Mouse (Mus musculus) neural tube, embryonic 13.5 days (tissue): ENCODE results near the gene Sema4c. TPM values are rescaled to one million over a fixed set of nuclear protein-coding genes. Genes with fewer than 3 reads are reported as not detected.

Experiments
- ATAC-seq: fragments of 200-750 bp; cut with Nextera tagmentation; 2 replicates; pipeline ENCODE4 v1.8.0; 2017; ENCODE audit warnings: low read depth, mild to moderate bottlenecking, moderate TSS enrichment, moderate library complexity
- H3K27ac ChIP-seq: fragments of 300-500 bp; sonication (generic); replicated peaks from 2 replicates; pipeline ENCODE4 v1.5.1; 2015; ENCODE audit warnings: moderate library complexity, mild to moderate bottlenecking, inconsistent platforms
- H3K27me3 ChIP-seq: fragments of 300-500 bp; sonication (generic); 2 replicates; pipeline ENCODE4 v1.6.1; 2015; ENCODE audit warnings: mild to moderate bottlenecking, inconsistent platforms
- H3K36me3 ChIP-seq: fragments of 300-500 bp; sonication (generic); 2 replicates; pipeline ENCODE4 v1.6.1; 2015; ENCODE audit warnings: mild to moderate bottlenecking, inconsistent platforms
- H3K4me1 ChIP-seq: fragments of 300-500 bp; sonication (generic); replicated peaks from 2 replicates; pipeline ENCODE4 v1.6.1; 2015; ENCODE audit warnings: inconsistent platforms
- H3K4me2 ChIP-seq: fragments of 300-500 bp; sonication (generic); 2 replicates; pipeline ENCODE4 v1.6.1; 2015; ENCODE audit warnings: inconsistent platforms, mild to moderate bottlenecking, moderate library complexity
- H3K4me3 ChIP-seq: fragments of 300-500 bp; sonication (generic); 2 replicates; pipeline ENCODE4 v1.5.1; 2015; ENCODE audit warnings: mild to moderate bottlenecking, inconsistent platforms
- H3K9ac ChIP-seq: fragments of 300-500 bp; sonication (generic); 2 replicates; pipeline ENCODE4 v1.6.1; 2015; ENCODE audit warnings: moderate library complexity, mild to moderate bottlenecking, inconsistent platforms
- H3K9me3 ChIP-seq: fragments of 300-500 bp; sonication (generic); 2 replicates; pipeline ENCODE4 v1.6.1; 2016; ENCODE audit warnings: inconsistent platforms
- WGBS: fragments of 180-500 bp; shearing (Covaris S2); methylation state at CpG from one replicate; pipeline ENCODE4 v1.1.7; 2015; 5-methylcytosine and 5-hydroxymethylcytosine counted together
- polyA plus RNA-seq: library from polyadenylated mRNA; unstranded; fragments of >200 nt; fragmentation: Nextera tagmentation; extraction: Ambion mirVana; gene quantifications from 2 replicates; pipeline ENCODE4 v1.2.1, GENCODE M21; 2015

Sema4c gene
- polyA plus RNA-seq, 1 experiment from 2014 or later = 25.2 TPM

DNA sequence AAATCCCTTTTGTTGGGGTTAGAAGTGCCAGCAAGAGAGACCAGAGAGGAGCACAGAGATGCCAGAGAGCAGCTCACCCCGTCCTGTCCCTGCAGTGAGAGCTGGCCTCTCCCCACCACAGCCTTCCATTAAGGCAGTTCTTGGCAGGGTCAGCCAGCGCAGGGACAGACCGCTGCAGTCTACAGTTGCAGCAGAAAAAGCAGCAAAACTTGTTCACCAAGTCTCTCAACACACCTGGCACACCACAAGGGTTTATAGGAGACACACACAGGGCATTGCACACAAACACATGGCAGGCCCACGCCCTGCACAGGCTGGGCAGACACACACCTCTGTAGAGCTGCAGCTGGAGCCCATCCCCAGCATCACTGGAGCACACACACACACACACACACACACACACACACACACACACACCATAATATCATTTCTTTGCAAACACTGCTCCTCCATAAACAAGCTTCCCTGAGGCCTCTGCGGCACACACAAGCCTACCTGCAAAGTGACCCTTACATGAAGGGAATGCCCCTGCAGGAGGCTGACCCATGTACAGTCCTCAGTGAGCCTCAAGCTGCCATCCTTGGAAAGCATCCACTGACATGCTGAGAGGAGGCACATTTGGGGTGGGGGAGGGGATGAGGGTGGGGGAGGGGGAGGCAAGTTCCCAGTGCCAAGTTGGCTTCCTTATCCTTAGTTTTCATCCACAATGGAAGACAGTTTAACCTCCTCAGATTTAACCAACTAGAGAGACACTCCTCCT lies 16.2 kb upstream of the Sema4c start:
- H3K4me3 ChIP-seq = no peak overlapping the region
- H3K4me2 ChIP-seq = no peak overlapping the region
- WGBS = 83% methylated on average over 5 of the region's 5 CpGs
- no peaks in the 10 kb centered on the region for H3K9me3 ChIP-seq
- H3K4me1 ChIP-seq = peaks cover 14% of the 10 kb centered on the region
- H3K27me3 ChIP-seq = peaks cover 8% of the 10 kb centered on the region; the same call in 1 of the 2 replicates
- no peak for ATAC-seq
- H3K27ac ChIP-seq = no peak overlapping the region
- no peaks in the 10 kb centered on the region for H3K36me3 ChIP-seq
- no peak overlapping the region for H3K9ac ChIP-seq

GRCm38 (mm10) chr1:36573524-36573923 lies 15.4 kb upstream of the Sema4c start:
- Histone ChIP-seq H3K4me2 (no peak overlapping the region), H3K9me3 (no peaks in the 10 kb centered on the region), H3K9ac (no peak overlapping the region), H3K4me1 (peaks cover 15% of the 10 kb centered on the region), H3K27ac (no peak overlapping the region), H3K36me3 (no peaks in the 10 kb centered on the region), H3K27me3 (peaks cover 7% of the 10 kb centered on the region; the same call in 1 of the 2 replicates), H3K4me3 (no peak overlapping the region)
- WGBS = 84% methylated on average over 8 of the region's 8 CpGs
- no peak for ATAC-seq

DNA sequence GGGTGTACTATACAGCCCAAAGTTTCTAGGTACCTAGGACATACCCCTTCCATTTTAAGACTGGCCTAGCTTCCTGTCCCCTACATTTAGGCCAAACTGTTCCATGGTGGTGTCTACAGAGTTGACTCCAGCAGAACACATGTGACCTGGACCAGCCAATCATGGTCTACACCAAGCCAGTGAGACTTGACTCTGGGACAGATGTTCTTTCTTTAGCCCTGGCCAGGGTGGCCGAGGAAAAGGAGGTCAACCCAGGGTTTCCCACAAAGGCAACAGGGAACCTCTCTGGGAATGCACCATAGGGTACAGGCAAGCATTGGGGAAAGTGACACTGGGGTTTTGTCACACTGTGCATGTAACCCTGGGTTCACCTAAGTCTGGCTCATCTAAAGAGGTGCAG lies 14.6 kb upstream of the Sema4c start:
- peaks cover 23% of the 10 kb centered on the region for H3K4me1 ChIP-seq
- WGBS = 69% methylated on average over 1 of the region's 1 CpGs
- no peak overlapping the region for H3K27ac ChIP-seq
- no peaks in the 10 kb centered on the region; the same call in 1 of the 2 replicates for H3K27me3 ChIP-seq
- no peak for ATAC-seq
- H3K4me3 ChIP-seq = no peak overlapping the region
- H3K9me3 ChIP-seq = no peaks in the 10 kb centered on the region
- no peak overlapping the region for H3K4me2 ChIP-seq
- no peak overlapping the region for H3K9ac ChIP-seq
- no peaks in the 10 kb centered on the region for H3K36me3 ChIP-seq

DNA sequence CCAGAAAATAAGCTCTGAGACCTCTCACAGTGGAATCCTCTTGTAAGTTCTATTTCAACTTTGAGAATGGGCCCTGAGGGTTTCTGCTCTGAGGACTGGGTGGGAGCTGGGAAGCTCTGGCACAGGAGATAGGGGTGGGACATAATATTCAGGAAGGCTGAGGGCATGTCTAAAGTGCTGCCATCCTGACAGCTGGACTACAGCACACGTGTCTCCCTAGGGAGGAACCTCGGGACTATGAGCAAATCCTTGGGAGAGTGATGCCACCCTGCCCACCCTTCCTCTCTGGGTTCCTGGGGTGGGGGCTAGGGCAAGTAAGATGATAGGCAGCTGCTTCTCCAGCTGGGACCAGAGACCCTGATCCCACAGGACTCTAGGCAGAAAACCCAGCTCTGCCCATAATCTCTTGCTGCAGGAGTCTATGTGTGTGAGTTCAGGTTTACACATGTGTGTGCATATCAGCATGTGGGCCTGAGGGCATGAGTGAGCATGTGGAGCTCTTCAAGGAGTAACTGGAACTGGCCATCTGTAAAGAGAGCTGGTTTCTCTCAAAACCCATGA lies 14.1 kb upstream of the Sema4c start:
- peaks cover 23% of the 10 kb centered on the region for H3K4me1 ChIP-seq
- 54% methylated on average over 2 of the region's 2 CpGs for WGBS
- H3K36me3 ChIP-seq = no peaks in the 10 kb centered on the region
- H3K4me3 ChIP-seq = no peak overlapping the region
- H3K9ac ChIP-seq = no peak overlapping the region
- H3K27ac ChIP-seq = no peak overlapping the region
- H3K27me3 ChIP-seq = no peaks in the 10 kb centered on the region; the same call in 1 of the 2 replicates
- ATAC-seq = no peak
- no peaks in the 10 kb centered on the region for H3K9me3 ChIP-seq
- H3K4me2 ChIP-seq = no peak overlapping the region

DNA sequence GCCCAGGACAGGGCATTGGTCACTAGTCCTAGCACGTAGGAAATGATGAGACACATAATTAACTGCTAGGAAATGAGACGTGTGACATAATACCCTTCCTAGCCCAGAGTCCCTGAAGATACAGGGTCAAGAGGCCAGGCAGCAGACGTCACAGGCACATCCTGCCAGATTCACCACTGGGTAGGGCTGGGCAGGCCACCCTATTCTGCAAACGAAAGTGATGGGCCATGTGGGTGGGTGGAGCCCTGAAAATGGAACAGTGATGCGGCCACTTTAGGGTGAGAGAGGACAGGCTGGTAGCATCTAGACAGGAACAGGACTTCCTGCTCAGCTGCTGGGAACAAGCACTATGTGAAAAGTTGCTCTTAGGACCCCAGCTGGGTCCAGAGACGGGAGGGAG lies 13.5 kb upstream of the Sema4c start:
- Histone ChIP-seq H3K9me3 (no peaks in the 10 kb centered on the region), H3K4me3 (no peak overlapping the region), H3K27ac (no peak overlapping the region), H3K36me3 (no peaks in the 10 kb centered on the region), H3K4me2 (no peak overlapping the region), H3K9ac (no peak overlapping the region), H3K4me1 (peaks cover 24% of the 10 kb centered on the region), H3K27me3 (no peaks in the 10 kb centered on the region)
- WGBS = 50% methylated on average over 6 of the region's 6 CpGs
- no peak for ATAC-seq

GRCm38 (mm10) chr1:36570320-36570719 lies 12.2 kb upstream of the Sema4c start:
- no peak overlapping the region for H3K4me2 ChIP-seq
- ATAC-seq = no peak
- no peaks in the 10 kb centered on the region for H3K27me3 ChIP-seq
- peaks cover 28% of the 10 kb centered on the region for H3K4me1 ChIP-seq
- no peak overlapping the region for H3K9ac ChIP-seq
- WGBS = 93% methylated on average over 5 of the region's 5 CpGs
- H3K27ac ChIP-seq = no peak overlapping the region
- H3K9me3 ChIP-seq = no peaks in the 10 kb centered on the region
- H3K4me3 ChIP-seq = no peak overlapping the region
- no peaks in the 10 kb centered on the region for H3K36me3 ChIP-seq

- H3K36me3 ChIP-seq = no peaks in the 10 kb centered on the region
- 39% methylated on average over 7 of the region's 7 CpGs for WGBS
Observed at GRCm38 (mm10) chr1:36569694-36570276, 11.6 kb upstream of the Sema4c start.

GRCm38 (mm10) chr1:36568776-36569175 lies 10.6 kb upstream of the Sema4c start:
- Histone ChIP-seq H3K9ac (no peak overlapping the region), H3K4me2 (no peak overlapping the region), H3K9me3 (no peaks in the 10 kb centered on the region), H3K4me1 (peaks cover 22% of the 10 kb centered on the region; the same call in 1 of the 2 replicates), H3K27me3 (no peaks in the 10 kb centered on the region), H3K36me3 (no peaks in the 10 kb centered on the region), H3K4me3 (no peak overlapping the region), H3K27ac (no peak overlapping the region)
- WGBS = 78% methylated on average over 4 of the region's 4 CpGs
- ATAC-seq = no peak

More at GRCm38 (mm10) chr1:36569694-36570276, 11.6 kb upstream of the Sema4c start:
- H3K4me1 ChIP-seq = peaks cover 27% of the 10 kb centered on the region
- no peak overlapping the region for H3K4me3 ChIP-seq
- ATAC-seq = no peak
- H3K4me2 ChIP-seq = no peak overlapping the region
- no peak overlapping the region for H3K27ac ChIP-seq
- H3K9me3 ChIP-seq = no peaks in the 10 kb centered on the region
- no peaks in the 10 kb centered on the region for H3K27me3 ChIP-seq
- H3K9ac ChIP-seq = no peak overlapping the region

DNA sequence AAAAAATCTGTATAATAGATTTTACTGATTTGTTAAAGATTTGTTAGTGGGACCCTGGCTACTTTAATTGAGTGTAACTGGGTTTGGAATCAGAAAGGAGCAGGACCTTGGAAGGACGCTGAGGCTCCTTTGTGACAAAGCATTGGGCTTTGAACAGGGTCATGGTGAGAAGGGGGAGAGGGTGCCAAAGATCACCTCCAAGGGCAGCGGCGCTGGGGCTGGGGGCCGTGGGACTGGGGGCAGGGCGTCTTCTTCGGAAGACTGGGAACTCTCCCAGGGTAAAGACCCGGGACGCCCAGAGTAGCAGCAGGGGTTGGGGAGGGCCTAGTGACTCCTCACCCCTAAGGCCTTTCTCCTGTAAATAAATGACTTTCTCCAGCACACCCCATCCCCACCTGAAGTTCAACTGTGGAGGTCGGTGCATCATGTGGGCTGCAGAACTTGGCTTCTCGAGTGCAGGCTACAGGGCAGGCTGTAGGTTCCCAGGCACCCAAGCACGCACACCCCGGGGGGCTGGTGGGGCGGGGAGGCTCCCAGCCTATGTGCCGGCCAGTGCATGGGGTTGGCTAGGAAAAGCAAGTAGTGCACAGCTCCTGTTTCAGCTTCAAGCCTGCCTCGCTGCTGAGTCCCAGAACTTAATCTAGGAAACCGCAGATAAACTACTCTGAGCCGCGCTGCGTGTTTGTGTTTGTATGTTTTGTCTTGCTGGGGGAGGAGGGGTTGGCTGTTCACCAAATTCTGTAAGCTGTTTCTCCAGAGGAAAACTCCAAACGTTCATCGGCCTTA lies 9.9 kb upstream of the Sema4c start:
- WGBS = 55% methylated on average over 21 of the region's 21 CpGs
- ATAC-seq = no peak

DNA sequence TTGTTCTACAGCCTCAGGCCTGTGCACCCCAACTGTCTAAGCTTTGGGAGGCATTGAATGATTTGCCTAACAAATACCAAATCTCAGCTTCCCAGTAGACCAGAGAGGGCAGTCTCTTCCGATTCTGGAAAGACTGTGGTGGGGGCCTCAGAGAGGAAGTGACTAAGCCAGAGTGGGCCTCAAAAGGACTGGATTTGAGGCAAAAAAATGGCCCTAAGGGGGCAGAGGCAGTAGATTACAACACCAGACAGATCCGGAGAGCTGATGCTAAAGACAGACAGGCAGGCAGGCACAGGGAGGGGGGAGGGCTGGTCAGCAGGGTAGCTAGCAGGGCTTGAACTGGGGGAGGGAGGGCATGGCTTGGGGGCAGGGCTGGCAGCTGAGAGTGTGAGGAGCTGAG lies 8.3 kb upstream of the Sema4c start:
- H3K9ac ChIP-seq = no peak overlapping the region
- 15% methylated on average over 2 of the region's 2 CpGs for WGBS
- no peak for ATAC-seq

More for the DNA sequence above, 9.9 kb upstream of the Sema4c start:
- H3K27ac ChIP-seq = no peak overlapping the region
- no peak overlapping the region for H3K4me2 ChIP-seq
- no peak overlapping the region for H3K4me3 ChIP-seq
- H3K27me3 ChIP-seq = no peaks in the 10 kb centered on the region
- no peak overlapping the region for H3K9ac ChIP-seq
- no peaks in the 10 kb centered on the region for H3K9me3 ChIP-seq
- peaks cover 22% of the 10 kb centered on the region; the same call in 1 of the 2 replicates for H3K4me1 ChIP-seq
- no peaks in the 10 kb centered on the region for H3K36me3 ChIP-seq

DNA sequence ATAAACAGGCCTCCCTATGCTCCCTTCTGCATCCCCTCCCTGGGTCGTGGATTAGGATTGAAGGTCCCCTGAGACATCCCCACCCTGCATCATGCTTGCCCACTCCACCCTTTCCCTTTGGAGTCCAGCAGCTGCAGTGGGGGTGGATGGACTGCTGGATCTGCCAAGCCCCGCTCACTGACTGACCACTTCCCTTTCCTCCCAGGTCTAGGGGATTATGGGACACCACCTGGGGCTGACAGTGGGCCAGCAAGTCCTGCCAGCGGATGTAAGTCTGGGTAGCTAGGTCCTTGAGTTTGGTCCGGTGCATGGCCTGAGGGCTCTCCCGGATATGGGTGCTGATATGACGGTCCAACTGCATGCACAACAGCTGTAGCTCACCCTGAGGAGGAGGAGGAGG lies 6.0 kb upstream of the Sema4c start:
- Histone ChIP-seq H3K36me3 (no peaks in the 10 kb centered on the region), H3K4me3 (no peak overlapping the region), H3K4me2 (no peak overlapping the region), H3K9me3 (no peaks in the 10 kb centered on the region), H3K27me3 (no peaks in the 10 kb centered on the region), H3K27ac (no peak overlapping the region), H3K9ac (no peak overlapping the region), H3K4me1 (peaks cover 24% of the 10 kb centered on the region)
- WGBS = 84% methylated on average over 6 of the region's 6 CpGs
- ATAC-seq = no peak

More for the DNA sequence above, 8.3 kb upstream of the Sema4c start:
- H3K9me3 ChIP-seq = no peaks in the 10 kb centered on the region
- no peak overlapping the region for H3K4me2 ChIP-seq
- H3K27ac ChIP-seq = no peak overlapping the region
- H3K4me1 ChIP-seq = peaks cover 15% of the 10 kb centered on the region; the same call in 1 of the 2 replicates
- no peak overlapping the region for H3K4me3 ChIP-seq
- no peaks in the 10 kb centered on the region for H3K27me3 ChIP-seq
- no peaks in the 10 kb centered on the region for H3K36me3 ChIP-seq

DNA sequence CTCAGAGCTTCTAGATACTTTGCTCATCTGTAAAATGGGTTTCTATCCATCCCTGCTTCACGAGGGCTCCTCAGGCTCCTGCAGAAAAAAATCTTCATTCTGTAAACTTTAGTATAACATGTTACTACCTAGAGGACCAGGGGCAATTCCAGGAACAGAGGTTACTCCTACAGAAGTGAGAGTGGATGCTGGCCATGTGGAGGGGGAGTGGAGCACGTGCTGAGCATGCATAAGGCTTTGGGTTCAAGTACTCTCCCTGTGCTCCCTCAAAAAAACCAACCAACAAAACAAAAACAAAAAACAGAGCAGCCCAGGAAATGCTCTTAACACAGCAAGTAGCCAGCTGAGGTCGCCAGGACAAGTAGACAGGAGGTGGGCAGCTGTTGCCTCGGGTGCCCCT lies 5.5 kb upstream of the Sema4c start:
- 65% methylated on average over 4 of the region's 4 CpGs for WGBS
- no peak overlapping the region for H3K4me3 ChIP-seq

More for the DNA sequence above, 5.5 kb upstream of the Sema4c start:
- Histone ChIP-seq H3K4me1 (peaks cover 28% of the 10 kb centered on the region), H3K4me2 (no peak overlapping the region), H3K27me3 (no peaks in the 10 kb centered on the region), H3K27ac (no peak overlapping the region), H3K9ac (no peak overlapping the region), H3K9me3 (no peaks in the 10 kb centered on the region), H3K36me3 (no peaks in the 10 kb centered on the region)
- ATAC-seq = no peak
